Mouse (Mus musculus) kidney, adult 18-20 months (tissue): ENCODE measurements at regions not wholly inside any gene's neighbourhood (a gene's known extent, or its start where the extent isn't known, plus 50 kb on each side); places are given as distances from the start of the nearest gene placed in this dataset.
"Not testable (repeated sequence)": the region's sequence is repeated elsewhere in the genome, so short reads cannot be mapped to it uniquely, and the experiment has no call there.

Experiments
- DNase-seq: peaks from one replicate; pipeline ENCODE4 v3.0.0; 2021

- no peak for DNase-seq
Observed at GRCm38 (mm10) chr1:150160314-150160713, 60.5 kb downstream of the Ptgs2 start.

- DNase-seq = no peak
Observed at GRCm38 (mm10) chr1:150164890-150165596, 65.2 kb downstream of the Ptgs2 start.

GRCm38 (mm10) chr1:150165597-150165973 lies 65.8 kb downstream of the Ptgs2 start:
- DNase-seq = no peak

GRCm38 (mm10) chr1:150167172-150167571 lies 67.3 kb downstream of the Ptgs2 start:
- no peak for DNase-seq

- DNase-seq = no peak
Observed at GRCm38 (mm10) chr1:150174204-150174603, 74.4 kb downstream of the Ptgs2 start.

GRCm38 (mm10) chr1:150177029-150177740 lies 77.4 kb downstream of the Ptgs2 start:
- peak; percentile 4 for DNase-seq

GRCm38 (mm10) chr1:150202022-150202421 lies 102.2 kb downstream of the Ptgs2 start:
- no peak for DNase-seq

- DNase-seq = no peak
Observed at GRCm38 (mm10) chr1:150212454-150212853, 106.8 kb upstream of the Pdc start.

- no peak for DNase-seq
Observed at GRCm38 (mm10) chr1:150216672-150217071, 102.5 kb upstream of the Pdc start.

GRCm38 (mm10) chr1:150218802-150219201 lies 100.4 kb upstream of the Pdc start:
- no peak for DNase-seq

- no peak for DNase-seq
Observed at GRCm38 (mm10) chr1:150225529-150225928, 93.7 kb upstream of the Pdc start.

- DNase-seq = not testable (repeated sequence)
Observed at GRCm38 (mm10) chr1:150239504-150239903, 79.7 kb upstream of the Pdc start.

- DNase-seq = no peak
Observed at GRCm38 (mm10) chr1:150240110-150240509, 79.1 kb upstream of the Pdc start.

GRCm38 (mm10) chr1:150241153-150241552 lies 78.1 kb upstream of the Pdc start:
- DNase-seq = no peak

GRCm38 (mm10) chr1:150242108-150242507 lies 77.1 kb upstream of the Pdc start:
- no peak for DNase-seq

GRCm38 (mm10) chr1:150244916-150245315 lies 74.3 kb upstream of the Pdc start:
- DNase-seq = no peak

GRCm38 (mm10) chr1:150251422-150251821 lies 67.8 kb upstream of the Pdc start:
- no peak for DNase-seq

GRCm38 (mm10) chr1:150251876-150252275 lies 67.3 kb upstream of the Pdc start:
- DNase-seq = no peak

- DNase-seq = no peak
Observed at GRCm38 (mm10) chr1:150257596-150257995, 61.6 kb upstream of the Pdc start.

GRCm38 (mm10) chr1:150260355-150260754 lies 58.9 kb upstream of the Pdc start:
- no peak for DNase-seq

GRCm38 (mm10) chr1:150266502-150266901 lies 52.7 kb upstream of the Pdc start:
- DNase-seq = no peak

- no peak for DNase-seq
Observed at GRCm38 (mm10) chr1:150267003-150267402, 52.2 kb upstream of the Pdc start.
